Mouse (Mus musculus) layer of hippocampus, adult 18-20 months (tissue): Measurements from ENCODE around the gene Nxf3. TPM values are rescaled to one million over a fixed set of nuclear protein-coding genes. Genes with fewer than 3 reads are reported as not detected.

Experiments used
- total RNA-seq, 2 experiments: library from RNA; stranded (reverse); gene quantifications; 2 replicates each; pipeline ENCODE4 v1.2.3; 2021

Nxf3 gene
- total RNA-seq, 2 experiments from 2014 or later, result 0.23 TPM; not detected in 1

Other genes starting within 250 kb of the Nxf3 start
- 100 to 1,000 TPM; 194 to 223 TPM for gene Gprasp2, start 246.2 kb downstream of the Nxf3 start, total RNA-seq
- 10 to 100 TPM; 53.9 to 72.7 TPM for gene Arxes2, start 91.4 kb downstream of the Nxf3 start, total RNA-seq
- 10 to 100 TPM; 32.9 to 39.6 TPM for gene Arxes1, start 51.9 kb downstream of the Nxf3 start, total RNA-seq
- gene Bex2, start 17.0 kb downstream of the Nxf3 start, total RNA-seq, result 100 to 1,000 TPM; 336 to 373 TPM
- 10 to 100 TPM; 18.9 to 21.4 TPM for gene Bex4, start 53.7 kb upstream of the Nxf3 start, total RNA-seq
- 10 to 100 TPM; 34.1 to 38.4 TPM for gene Tceal8, start 87.1 kb upstream of the Nxf3 start, total RNA-seq
- 100 to 1,000 TPM; 110 to 153 TPM for gene Tceal5, start 118.6 kb upstream of the Nxf3 start, total RNA-seq
- gene Tceal7, start 129.5 kb upstream of the Nxf3 start, total RNA-seq, result 1 to 10 TPM; 1.2 to 2.6 TPM
- gene Bex1, start 130.3 kb upstream of the Nxf3 start, total RNA-seq, result 10 to 100 TPM; 75.1 to 79.1 TPM
- 100 to 1,000 TPM in 1 of 2 experiments, 10 to 100 TPM in 1; 92.0 to 106 TPM for gene Tceal9, start 159.8 kb upstream of the Nxf3 start, total RNA-seq
- 100 to 1,000 TPM; 299 to 305 TPM for gene Bex3, start 185.0 kb upstream of the Nxf3 start, total RNA-seq